Mouse (Mus musculus) kidney, adult 2 months (tissue): Measurements from ENCODE around the gene Gcg. TPM values are rescaled to one million over a fixed set of nuclear protein-coding genes. Genes with fewer than 3 reads are reported as not detected.
A peak's percentile ranks its signal among the peaks of the same experiment; 100 is the strongest.

Experiments
- DNase-seq: peaks from one replicate; pipeline ENCODE4 v3.0.0; 2021
- H3K27ac ChIP-seq: fragments of 200-500 bp; 2 replicates; pipeline ENCODE4 v1.5.1; 2012; ENCODE audit warnings: low read depth, low read length, control low read depth, inconsistent platforms; ENCODE audit not compliant: insufficient read depth
- H3K27me3 ChIP-seq: fragments of 200-500 bp; replicated peaks from 2 replicates; pipeline ENCODE4 v1.6.1; 2012; ENCODE audit warnings: mild to moderate bottlenecking, moderate library complexity, low read length, inconsistent platforms; ENCODE audit not compliant: control insufficient read depth, insufficient read depth
- H3K36me3 ChIP-seq: fragments of 200-500 bp; 2 replicates; pipeline ENCODE4 v1.6.1; 2012; ENCODE audit warnings: mild to moderate bottlenecking, moderate library complexity, low read length, inconsistent platforms; ENCODE audit not compliant: control insufficient read depth, insufficient read depth
- H3K4me1 ChIP-seq: fragments of 200-500 bp; 2 replicates; pipeline ENCODE4 v1.6.1; 2011; ENCODE audit warnings: low read length; ENCODE audit not compliant: control insufficient read depth, insufficient read depth
- H3K4me3 ChIP-seq: fragments of 200-500 bp; 2 replicates; pipeline ENCODE4 v1.5.1; 2011; ENCODE audit warnings: mild to moderate bottlenecking, low read depth, low read length, control low read depth; ENCODE audit not compliant: insufficient read depth
- CTCF ChIP-seq: fragments of 200-500 bp; conservative IDR thresholded peaks from 2 replicates; pipeline ENCODE4 v1.5.1; 2011; ENCODE audit warnings: low read depth, mild to moderate bottlenecking, control low read depth, low read length, moderate library complexity, mixed read lengths; ENCODE audit not compliant: insufficient read depth, insufficient read length
- POLR2A ChIP-seq: fragments of 200-500 bp; IDR thresholded peaks from one replicate; pipeline ENCODE4 v1.6.1; 2011; ENCODE audit warnings: low read depth, low read length, control low read depth
- WGBS: fragments of 180-500 bp; shearing (Covaris S2); methylation state at CpG from one replicate; pipeline ENCODE4 v1.1.7; 2018; 5-methylcytosine and 5-hydroxymethylcytosine counted together
- polyA plus RNA-seq: library from polyadenylated mRNA; depleted of rRNA; stranded (reverse); fragments of >200 nt; gene quantifications from 2 replicates; pipeline ENCODE4 v1.2.3, GENCODE M21; 2012

The Gcg gene
- polyA plus RNA-seq, 1 experiment, result not detected

DNA sequence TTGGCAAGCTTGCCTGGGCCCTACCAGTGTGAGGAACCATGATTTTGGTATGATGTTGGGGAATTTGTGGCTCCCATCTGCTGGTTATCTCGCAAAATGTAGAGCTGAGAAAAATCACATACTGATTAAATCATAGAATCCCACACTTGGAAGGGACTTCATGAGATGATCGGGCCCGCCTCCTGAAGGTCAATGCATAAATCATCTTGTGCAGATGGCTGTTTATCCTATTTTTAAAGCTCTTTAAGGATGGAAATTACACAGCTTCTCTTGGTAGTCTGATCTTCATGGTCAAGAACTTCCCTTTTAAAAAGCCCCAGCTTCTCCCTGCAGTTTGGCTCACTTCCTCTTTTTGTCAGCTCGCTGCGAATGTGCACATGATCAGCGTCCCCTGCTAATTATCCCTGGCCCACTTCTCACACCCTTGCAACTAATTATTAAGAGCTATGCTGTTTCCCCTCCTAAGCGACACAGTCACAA is 23.2 kb downstream of the Gcg start:
- Histone ChIP-seq H3K36me3 (no peaks in the 10 kb centered on the region), H3K4me3 (no peak overlapping the region), H3K4me1 (no peaks in the 10 kb centered on the region), H3K27me3 (no peaks in the 10 kb centered on the region), H3K27ac (no peak overlapping the region)
- TF ChIP-seq CTCF (no peak), POLR2A (no peak)
- peak; percentile 6 for DNase-seq
- WGBS, result 32% methylated on average over 7 of the region's 7 CpGs

DNA sequence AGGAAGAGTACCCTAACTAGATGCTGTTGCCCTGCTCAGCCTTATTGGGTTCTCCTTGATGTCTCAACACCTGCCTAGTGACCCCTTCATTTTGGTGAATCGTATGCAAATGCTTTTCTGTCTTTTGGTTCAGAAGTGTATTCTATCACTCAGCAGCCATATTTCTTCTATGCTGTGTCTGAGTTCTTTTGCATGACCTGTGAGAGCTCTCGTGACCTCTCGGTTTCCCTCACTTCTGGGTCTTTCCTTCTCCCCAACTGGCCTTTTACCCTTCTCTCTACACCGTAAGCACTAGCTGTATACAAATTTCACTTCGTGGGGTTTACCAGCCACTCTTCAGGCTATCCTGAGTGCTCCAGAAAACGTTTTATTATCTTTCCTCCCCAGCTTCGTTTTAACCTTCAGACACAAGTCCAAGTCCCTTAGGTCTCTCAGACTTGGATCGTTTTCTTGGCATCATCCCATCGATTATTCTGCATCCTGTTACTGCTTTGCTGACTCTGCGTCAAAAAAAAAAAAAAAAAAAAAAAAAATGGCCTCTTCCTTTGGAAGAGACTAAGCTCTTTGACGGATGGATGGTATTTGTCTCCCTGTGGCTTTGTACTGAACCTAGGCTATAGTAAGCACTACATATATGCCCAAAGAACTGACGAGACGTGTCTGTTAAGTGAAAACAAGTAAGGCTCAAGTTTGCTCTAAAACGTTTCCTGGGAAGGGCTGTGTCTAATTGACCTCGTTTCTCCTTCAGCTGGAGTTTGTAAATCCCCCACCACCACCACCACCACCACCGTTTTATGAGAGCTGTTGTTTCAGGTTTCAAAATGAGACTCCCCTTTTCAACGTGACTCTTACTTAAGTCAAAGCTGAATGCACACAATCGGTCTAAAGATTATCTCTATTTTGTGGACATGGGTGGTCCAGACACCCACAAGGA is 23.9 kb downstream of the Gcg start:
- Histone ChIP-seq H3K4me3 (no peak overlapping the region), H3K27ac (no peak overlapping the region), H3K4me1 (no peaks in the 10 kb centered on the region), H3K36me3 (no peaks in the 10 kb centered on the region), H3K27me3 (no peaks in the 10 kb centered on the region)
- WGBS, result 36% methylated on average over 18 of the region's 18 CpGs
- no peak for TF ChIP-seq CTCF
- no peak for TF ChIP-seq POLR2A
- peak; percentile 17 for DNase-seq

DNA sequence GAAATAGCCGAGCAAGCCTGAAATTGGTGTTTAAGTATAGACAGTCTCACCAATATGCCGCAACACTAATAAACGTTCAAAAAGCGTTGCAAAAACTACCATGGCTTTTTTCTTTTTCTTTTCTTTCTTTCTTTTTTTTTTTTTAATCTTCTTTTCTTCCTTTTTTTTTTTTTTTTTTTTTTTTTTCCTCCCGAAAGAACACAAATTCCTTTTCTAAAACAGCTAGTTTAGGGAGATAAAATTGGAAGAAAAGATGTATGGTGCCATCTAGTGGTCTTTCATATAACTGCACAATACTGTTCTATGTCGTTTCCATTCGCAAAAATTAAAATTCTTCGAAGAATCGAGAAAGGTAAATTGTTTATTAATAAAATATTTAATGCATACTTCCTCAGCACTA is 25.4 kb downstream of the Gcg start:
- WGBS, result 33% methylated on average over 9 of the region's 9 CpGs
- no peak overlapping the region for H3K4me3 ChIP-seq

DNA sequence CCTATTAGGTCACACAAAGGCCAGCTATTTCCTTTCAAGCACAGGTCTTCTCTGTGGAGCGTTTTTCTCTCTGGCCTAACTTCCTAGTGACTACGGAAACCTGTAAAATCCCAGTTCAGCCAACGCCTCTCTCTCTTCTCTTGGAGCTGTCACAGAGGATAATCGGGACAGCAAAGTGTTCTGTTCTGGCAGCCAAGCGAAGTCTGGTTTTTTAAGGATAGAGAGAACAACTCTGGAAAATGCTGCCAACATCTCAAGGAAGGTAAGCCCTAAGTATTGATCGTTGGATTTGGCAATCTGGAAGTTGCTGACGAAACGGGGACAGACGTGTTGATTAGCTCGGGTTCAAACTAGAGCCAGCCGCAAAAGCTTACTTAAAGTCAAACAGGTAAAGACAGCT is 28.5 kb downstream of the Gcg start:
- 87% methylated on average over 11 of the region's 11 CpGs for WGBS
- no peaks in the 10 kb centered on the region for H3K4me1 ChIP-seq
- no peaks in the 10 kb centered on the region for H3K36me3 ChIP-seq
- DNase-seq, result no peak
- H3K4me3 ChIP-seq, result no peak overlapping the region
- H3K27ac ChIP-seq, result no peak overlapping the region
- TF ChIP-seq POLR2A (no peak), CTCF (no peak)
- no peaks in the 10 kb centered on the region for H3K27me3 ChIP-seq

More for the DNA sequence above, 25.4 kb downstream of the Gcg start:
- no peaks in the 10 kb centered on the region for H3K27me3 ChIP-seq
- TF ChIP-seq POLR2A, result no peak
- 0 out of 2 replicates have a peak, but pooled peaks have one; percentile 17 for TF ChIP-seq CTCF
- DNase-seq, result peak; percentile 20
- no peak overlapping the region for H3K27ac ChIP-seq
- H3K4me1 ChIP-seq, result no peaks in the 10 kb centered on the region
- no peaks in the 10 kb centered on the region for H3K36me3 ChIP-seq

DNA sequence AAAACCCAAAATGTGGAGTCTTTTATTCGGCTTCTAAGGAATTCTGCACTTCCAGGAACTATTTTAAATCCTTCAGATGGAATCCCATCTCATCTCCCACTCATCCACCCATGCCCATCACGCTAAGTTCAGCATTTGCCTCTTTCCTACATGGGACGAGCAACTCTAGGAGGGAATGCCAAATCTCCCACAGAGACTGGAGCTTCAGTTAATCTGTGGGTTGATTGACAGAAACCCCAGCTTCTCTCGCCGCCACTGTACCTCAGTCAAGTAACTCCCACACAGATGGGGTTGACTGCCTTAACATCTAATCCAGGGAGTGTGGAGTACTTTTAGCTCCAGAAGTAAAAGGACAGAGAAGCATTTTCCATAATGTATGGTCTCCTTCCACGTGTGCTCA is 29.4 kb downstream of the Gcg start:
- no peak for DNase-seq
- no peaks in the 10 kb centered on the region for H3K36me3 ChIP-seq
- H3K4me1 ChIP-seq, result no peaks in the 10 kb centered on the region
- no peaks in the 10 kb centered on the region for H3K27me3 ChIP-seq
- WGBS, result 67% methylated on average over 6 of the region's 6 CpGs
- no peak overlapping the region for H3K27ac ChIP-seq
- H3K4me3 ChIP-seq, result no peak overlapping the region
- TF ChIP-seq POLR2A (no peak), CTCF (no peak)

DNA sequence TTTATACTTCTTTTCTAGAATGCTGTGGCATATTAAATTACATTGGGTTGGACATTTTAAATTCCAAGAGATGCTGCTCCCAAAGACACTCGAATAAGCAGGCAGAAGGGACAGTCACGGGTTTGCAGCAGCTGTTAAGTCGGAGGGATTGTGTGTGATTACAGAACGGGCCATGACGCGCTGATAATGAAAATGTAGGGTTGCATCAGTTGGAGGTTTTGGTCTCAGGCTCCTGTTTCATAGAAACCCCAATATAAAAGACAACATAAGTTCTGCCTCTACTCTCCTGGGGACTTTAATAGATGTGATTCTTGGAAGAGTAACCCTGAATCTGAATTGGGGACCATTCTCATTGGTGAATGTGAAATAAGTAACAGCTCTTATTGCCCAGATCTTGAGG is 33.1 kb downstream of the Gcg start:
- WGBS, result 84% methylated on average over 6 of the region's 6 CpGs
- DNase-seq, result no peak
- TF ChIP-seq CTCF (no peak), POLR2A (no peak)
- Histone ChIP-seq H3K27me3 (no peaks in the 10 kb centered on the region), H3K4me3 (no peak overlapping the region), H3K4me1 (no peaks in the 10 kb centered on the region), H3K36me3 (no peaks in the 10 kb centered on the region), H3K27ac (no peak overlapping the region)

DNA sequence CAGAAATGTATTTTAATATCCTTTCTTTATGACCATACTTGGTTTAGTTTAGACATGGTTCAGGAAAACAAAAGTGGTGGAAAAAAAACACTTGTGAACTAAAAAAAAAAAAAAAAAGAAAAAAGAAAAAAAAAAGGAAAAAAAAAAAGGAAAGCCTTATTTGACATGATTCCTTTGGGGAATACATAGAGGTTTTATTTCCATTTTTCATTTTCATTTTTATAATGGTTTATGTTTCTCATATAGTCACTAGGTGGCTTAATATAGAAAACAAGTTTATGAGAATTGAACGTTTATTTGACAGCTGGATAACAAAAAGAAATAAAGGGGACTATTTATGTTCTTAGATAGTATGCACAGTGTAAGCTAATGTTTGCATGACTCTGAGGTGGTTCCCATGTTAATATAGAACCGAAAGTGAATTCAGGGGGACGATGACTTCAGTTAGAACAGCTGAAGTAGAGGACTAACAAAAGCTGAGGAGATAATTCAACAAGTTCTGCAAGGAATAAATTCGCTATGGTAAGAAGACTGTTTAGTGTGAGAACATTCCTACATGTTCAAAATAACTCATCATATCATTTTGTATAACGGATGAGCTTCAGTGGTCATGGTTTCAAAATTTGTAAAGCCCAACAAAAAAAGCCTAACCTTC is 33.6 kb downstream of the Gcg start:
- Histone ChIP-seq H3K4me1 (no peaks in the 10 kb centered on the region), H3K4me3 (no peak overlapping the region), H3K36me3 (no peaks in the 10 kb centered on the region), H3K27ac (no peak overlapping the region), H3K27me3 (no peaks in the 10 kb centered on the region)
- TF ChIP-seq POLR2A (no peak), CTCF (no peak)
- 74% methylated on average over 5 of the region's 5 CpGs for WGBS
- no peak for DNase-seq
